Mouse (Mus musculus): ENCODE measurements around the gene Gm28308. TPM values are rescaled to one million over a fixed set of nuclear protein-coding genes. Genes with fewer than 3 reads are reported as not detected.

Gm28308 gene
- polyA plus RNA-seq, 1 experiment from 2014 or later: not detected

- Histone ChIP-seq H3K27ac (no peak within 1 kb of the TSS), H3K4me2 (no peak within 1 kb of the TSS), H3K4me3 (no peak within 1 kb of the TSS), H3K36me3 (replicated peaks) (no peaks in the 10 kb centered on the region), H3K9me3 (no peaks in the 10 kb centered on the region), H3K9ac (no peak within 1 kb of the TSS), H3K27me3 (replicated peaks) (peaks cover 92% of the 10 kb centered on the region), H3K4me1 (peaks cover 6% of the 10 kb centered on the region)
- under 1% methylated on average over 36 of the region's 36 CpGs for WGBS
- ATAC-seq (replicated peaks): no peak
Observed at GRCm38 (mm10) chr6:52177061-52177735, 35.9 kb downstream of the Gm28308 start, which contains the start of gene 5730596B20Rik. 5730596B20Rik (plus strand) TSS chr6:52177498.

- Histone ChIP-seq H3K4me2 (no peak overlapping the region), H3K9ac (no peak overlapping the region)
- ATAC-seq (replicated peaks): no peak
Observed at GRCm38 (mm10) chr6:52176391-52176790, 36.7 kb downstream of the Gm28308 start.

GRCm38 (mm10) chr6:52175864-52176263 is 37.3 kb downstream of the Gm28308 start:
- H3K27ac ChIP-seq: no peak overlapping the region
- H3K27me3 ChIP-seq (replicated peaks): peaks cover 92% of the 10 kb centered on the region
- WGBS: 0% methylated on average over 10 of the region's 35 CpGs

More at GRCm38 (mm10) chr6:52176391-52176790, 36.7 kb downstream of the Gm28308 start:
- H3K9me3 ChIP-seq: no peaks in the 10 kb centered on the region
- H3K4me3 ChIP-seq: no peak overlapping the region
- no peaks in the 10 kb centered on the region for H3K36me3 ChIP-seq (replicated peaks)
- peaks cover 6% of the 10 kb centered on the region for H3K4me1 ChIP-seq
- no peak overlapping the region for H3K27ac ChIP-seq
- 2% methylated on average over 6 of the region's 6 CpGs for WGBS
- H3K27me3 ChIP-seq (replicated peaks): peaks cover 92% of the 10 kb centered on the region

GRCm38 (mm10) chr6:52174968-52175751 is 38.0 kb downstream of the Gm28308 start:
- H3K27ac ChIP-seq: no peak overlapping the region

More at GRCm38 (mm10) chr6:52175864-52176263, 37.3 kb downstream of the Gm28308 start:
- H3K4me3 ChIP-seq: no peak overlapping the region
- no peaks in the 10 kb centered on the region for H3K9me3 ChIP-seq
- H3K4me2 ChIP-seq: no peak overlapping the region
- no peak overlapping the region for H3K9ac ChIP-seq
- H3K36me3 ChIP-seq (replicated peaks): no peaks in the 10 kb centered on the region
- peaks cover 6% of the 10 kb centered on the region for H3K4me1 ChIP-seq
- no peak for ATAC-seq (replicated peaks)

GRCm38 (mm10) chr6:52173648-52174047 is 39.5 kb downstream of the Gm28308 start:
- H3K4me1 ChIP-seq: peaks cover 6% of the 10 kb centered on the region
- peaks cover 87% of the 10 kb centered on the region for H3K27me3 ChIP-seq (replicated peaks)
- H3K4me2 ChIP-seq: no peak overlapping the region
- no peak for ATAC-seq (replicated peaks)
- no peaks in the 10 kb centered on the region for H3K9me3 ChIP-seq
- H3K9ac ChIP-seq: no peak overlapping the region
- WGBS: 5% methylated on average over 4 of the region's 4 CpGs
- no peaks in the 10 kb centered on the region for H3K36me3 ChIP-seq (replicated peaks)
- no peak overlapping the region for H3K4me3 ChIP-seq
- no peak overlapping the region for H3K27ac ChIP-seq

More at GRCm38 (mm10) chr6:52174968-52175751, 38.0 kb downstream of the Gm28308 start:
- ATAC-seq (replicated peaks): no peak
- Histone ChIP-seq H3K4me2 (no peak overlapping the region), H3K9me3 (no peaks in the 10 kb centered on the region), H3K27me3 (replicated peaks) (peaks cover 92% of the 10 kb centered on the region), H3K4me3 (no peak overlapping the region), H3K4me1 (peaks cover 6% of the 10 kb centered on the region), H3K9ac (no peak overlapping the region), H3K36me3 (replicated peaks) (no peaks in the 10 kb centered on the region)
- WGBS: under 1% methylated on average over 40 of the region's 41 CpGs

GRCm38 (mm10) chr6:52172501-52172900 is 40.6 kb downstream of the Gm28308 start:
- Histone ChIP-seq H3K27ac (no peak overlapping the region), H3K27me3 (replicated peaks) (peaks cover 87% of the 10 kb centered on the region)
- no peak for ATAC-seq (replicated peaks)

GRCm38 (mm10) chr6:52171938-52172337 is 41.2 kb downstream of the Gm28308 start:
- Histone ChIP-seq H3K4me3 (no peak overlapping the region), H3K4me2 (no peak overlapping the region), H3K9me3 (no peaks in the 10 kb centered on the region), H3K27me3 (replicated peaks) (peaks cover 87% of the 10 kb centered on the region), H3K36me3 (replicated peaks) (no peaks in the 10 kb centered on the region), H3K9ac (no peak overlapping the region), H3K4me1 (peaks cover 6% of the 10 kb centered on the region), H3K27ac (no peak overlapping the region)
- 2% methylated on average over 7 of the region's 7 CpGs for WGBS
- no peak for ATAC-seq (replicated peaks)

More at GRCm38 (mm10) chr6:52172501-52172900, 40.6 kb downstream of the Gm28308 start:
- Histone ChIP-seq H3K4me1 (peaks cover 6% of the 10 kb centered on the region), H3K36me3 (replicated peaks) (no peaks in the 10 kb centered on the region), H3K9me3 (no peaks in the 10 kb centered on the region), H3K4me3 (no peak overlapping the region), H3K9ac (no peak overlapping the region), H3K4me2 (peak overlapping the region; percentile 29; the same call in 1 of the 2 replicates)
- WGBS: under 1% methylated on average over 34 of the region's 35 CpGs

- Histone ChIP-seq H3K27me3 (replicated peaks) (peaks cover 87% of the 10 kb centered on the region), H3K4me2 (no peak overlapping the region), H3K9ac (no peak overlapping the region), H3K4me3 (no peak overlapping the region), H3K9me3 (no peaks in the 10 kb centered on the region), H3K36me3 (replicated peaks) (no peaks in the 10 kb centered on the region), H3K27ac (no peak overlapping the region), H3K4me1 (peaks cover 6% of the 10 kb centered on the region)
- no peak for ATAC-seq (replicated peaks)
- 3% methylated on average over 4 of the region's 4 CpGs for WGBS
Observed at GRCm38 (mm10) chr6:52171331-52171730, 41.8 kb downstream of the Gm28308 start.

GRCm38 (mm10) chr6:52170898-52171223 is 42.3 kb downstream of the Gm28308 start:
- H3K27ac ChIP-seq: no peak overlapping the region
- no peak overlapping the region for H3K9ac ChIP-seq
- no peaks in the 10 kb centered on the region for H3K36me3 ChIP-seq (replicated peaks)
- H3K4me1 ChIP-seq: peaks cover 6% of the 10 kb centered on the region
- H3K27me3 ChIP-seq (replicated peaks): peaks cover 88% of the 10 kb centered on the region
- no peaks in the 10 kb centered on the region for H3K9me3 ChIP-seq
- H3K4me2 ChIP-seq: no peak overlapping the region
- 5% methylated on average over 5 of the region's 5 CpGs for WGBS
- ATAC-seq (replicated peaks): no peak
- H3K4me3 ChIP-seq: no peak overlapping the region

- H3K4me2 ChIP-seq: no peak overlapping the region
- peaks cover 91% of the 10 kb centered on the region for H3K27me3 ChIP-seq (replicated peaks)
- ATAC-seq (replicated peaks): no peak
- peaks cover 6% of the 10 kb centered on the region for H3K4me1 ChIP-seq
- H3K36me3 ChIP-seq (replicated peaks): no peaks in the 10 kb centered on the region
- 1% methylated on average over 40 of the region's 40 CpGs for whole genome bisulfite sequencing
- no peaks in the 10 kb centered on the region for H3K9me3 ChIP-seq
- no peak overlapping the region for H3K9ac ChIP-seq
- no peak overlapping the region for H3K27ac ChIP-seq
- H3K4me3 ChIP-seq: no peak overlapping the region
Observed at GRCm38 (mm10) chr6:52170166-52170897, 42.8 kb downstream of the Gm28308 start.

GRCm38 (mm10) chr6:52169499-52170165 is 43.5 kb downstream of the Gm28308 start:
- H3K9me3 ChIP-seq: no peaks in the 10 kb centered on the region
- WGBS: 4% methylated on average over 16 of the region's 16 CpGs
- peaks cover 89% of the 10 kb centered on the region for H3K27me3 ChIP-seq (replicated peaks)
- no peak for ATAC-seq (replicated peaks)
- no peaks in the 10 kb centered on the region for H3K36me3 ChIP-seq (replicated peaks)
- peaks cover 6% of the 10 kb centered on the region for H3K4me1 ChIP-seq
- no peak overlapping the region for H3K27ac ChIP-seq
- no peak overlapping the region for H3K4me2 ChIP-seq
- H3K9ac ChIP-seq: no peak overlapping the region
- no peak overlapping the region for H3K4me3 ChIP-seq
